Mouse (Mus musculus): ENCODE data around the gene Gck. TPM values are rescaled to one million over a fixed set of nuclear protein-coding genes. Genes with fewer than 3 reads are reported as not detected.
A peak's percentile ranks its signal among the peaks of the same experiment; 100 is the strongest.

Gene Gck
- 1 to 10 TPM; 5.1 to 6.3 TPM for total RNA-seq (2021)
- long read RNA-seq, experiment 1, transcript Gck-201 (10 exons, 2,727 nt) = major isoform, 5 of 12 reads
- long read RNA-seq, experiment 1, partial matches to known transcripts = 0 of 12 reads
- long read RNA-seq, experiment 1, other reads (novel, unspliced or antisense) = 7 of 12 reads
- long read RNA-seq, experiment 2, transcript Gck-201 (10 exons, 2,727 nt) = major isoform, 5 of 12 reads
- long read RNA-seq, experiment 2, partial matches to known transcripts = 1 of 12 reads
- long read RNA-seq, experiment 2, other reads (novel, unspliced or antisense) = 5 of 12 reads

GRCm38 (mm10) chr11:5949586-5950352 is at the start of gene Gck:
Gene Gck, minus strand, starts transcription at chr11:5950081.
- peak in 1 of 2 experiments; percentile 1 for DNase-seq (ENCODE audit: low spot score in 2 of 2)

GRCm38 (mm10) chr11:5998472-5998871 is 48.6 kb upstream of the Gck start:
- no peak for DNase-seq (ENCODE audit: low spot score in 2 of 2)

- DNase-seq (ENCODE audit: low spot score in 2 of 2) = peak; percentile 69 to 70
Observed at GRCm38 (mm10) chr11:5995989-5996388, 46.1 kb upstream of the Gck start.

GRCm38 (mm10) chr11:5994880-5995279 is 45.0 kb upstream of the Gck start:
- no peak for DNase-seq (ENCODE audit: low spot score in 2 of 2)

GRCm38 (mm10) chr11:5994212-5994611 is 44.3 kb upstream of the Gck start:
- no peak for DNase-seq (ENCODE audit: low spot score in 2 of 2)

GRCm38 (mm10) chr11:5990910-5991309 is 41.0 kb upstream of the Gck start:
- no peak for DNase-seq (ENCODE audit: low spot score in 2 of 2)

- no peak for DNase-seq (ENCODE audit: low spot score in 2 of 2)
Observed at GRCm38 (mm10) chr11:5989954-5990593, 40.2 kb upstream of the Gck start.

- DNase-seq (ENCODE audit: low spot score in 2 of 2) = no peak
Observed at GRCm38 (mm10) chr11:5988126-5988525, 38.2 kb upstream of the Gck start.

- no peak for DNase-seq (ENCODE audit: low spot score in 2 of 2)
Observed at GRCm38 (mm10) chr11:5983629-5984028, 33.7 kb upstream of the Gck start.

- DNase-seq (ENCODE audit: low spot score in 2 of 2) = no peak
Observed at GRCm38 (mm10) chr11:5981323-5981722, 31.4 kb upstream of the Gck start.

- DNase-seq (ENCODE audit: low spot score in 2 of 2) = no peak
Observed at GRCm38 (mm10) chr11:5980561-5980960, 30.7 kb upstream of the Gck start.

- DNase-seq (ENCODE audit: low spot score in 2 of 2) = no peak
Observed at GRCm38 (mm10) chr11:5980108-5980507, 30.2 kb upstream of the Gck start.

- no peak for DNase-seq (ENCODE audit: low spot score in 2 of 2)
Observed at GRCm38 (mm10) chr11:5979088-5979487, 29.2 kb upstream of the Gck start.

GRCm38 (mm10) chr11:5976106-5976505 is 26.2 kb upstream of the Gck start:
- no peak for DNase-seq (ENCODE audit: low spot score in 2 of 2)

- DNase-seq (ENCODE audit: low spot score in 2 of 2) = no peak
Observed at GRCm38 (mm10) chr11:5975068-5975467, 25.2 kb upstream of the Gck start.

- no peak for DNase-seq (ENCODE audit: low spot score in 2 of 2)
Observed at GRCm38 (mm10) chr11:5974053-5974452, 24.2 kb upstream of the Gck start.

- DNase-seq (ENCODE audit: low spot score in 2 of 2) = no peak
Observed at GRCm38 (mm10) chr11:5973151-5973550, 23.3 kb upstream of the Gck start.

GRCm38 (mm10) chr11:5971202-5971601 is 21.3 kb upstream of the Gck start:
- DNase-seq (ENCODE audit: low spot score in 2 of 2) = no peak

- DNase-seq (ENCODE audit: low spot score in 2 of 2) = no peak
Observed at GRCm38 (mm10) chr11:5968223-5968622, 18.3 kb upstream of the Gck start.

- DNase-seq (ENCODE audit: low spot score in 2 of 2) = no peak
Observed at GRCm38 (mm10) chr11:5966751-5967150, 16.9 kb upstream of the Gck start.

GRCm38 (mm10) chr11:5965865-5966264 is 16.0 kb upstream of the Gck start:
- DNase-seq (ENCODE audit: low spot score in 2 of 2) = no peak

GRCm38 (mm10) chr11:5960051-5960450 is 10.2 kb upstream of the Gck start:
- DNase-seq (ENCODE audit: low spot score in 2 of 2) = no peak

Data from adrenal gland, postnatal 4 days (tissue).